25 mouse cellular contexts compared by ENCODE assay signal in genomic region chr10:4119287-4119686, GRCm38 (mm10).
DNase-seq lines count a peak whose midpoint lies in the region; ATAC-seq and TF ChIP-seq lines count a peak whose summit lies in the region.
"Had no signal": no experiment of that assay in that cellular context is flagged by ENCODE, and none has a peak within 500 bp of the region (broad histone marks: within the 10 kb centered on the region; RNA-seq: fewer than 3 reads in every experiment).

No protein-coding gene starts in this region.

- H3K9me3 ChIP-seq in forebrain, embryonic 12.5 days, result no peaks in the 10 kb centered on the region
- H3K9me3 ChIP-seq in forebrain, embryonic 15.5 days, result no peaks in the 10 kb centered on the region
- H3K9me3 ChIP-seq in stomach, postnatal 0 days (ENCODE audit: control insufficient read depth, low read length), result no peaks in the 10 kb centered on the region
- H3K9me3 ChIP-seq: embryonic facial prominence, embryonic 10.5 days; embryonic facial prominence, embryonic 13.5 days; hindbrain, embryonic 12.5 days had no signal

- 68% methylated on average over 4 of the region's 4 CpGs for WGBS in forebrain, embryonic 12.5 days
- WGBS in forebrain, embryonic 15.5 days, result 42% methylated on average over 4 of the region's 4 CpGs
- WGBS in stomach, postnatal 0 days, result 83% methylated on average over 4 of the region's 4 CpGs

- peak; percentile 67; the same call in 1 of the 2 replicates for ATAC-seq in forebrain, embryonic 12.5 days (ENCODE audit: low FRiP score)
- ATAC-seq in forebrain, embryonic 15.5 days (replicated peaks), result peak; percentile 80
- no peak for ATAC-seq in stomach, postnatal 0 days (ENCODE audit: low FRiP score, low TSS enrichment)
- ATAC-seq: CD4-positive, CD25-positive, alpha-beta regulatory T cell, adult 4 months; hindbrain, embryonic 16.5 days; intestine, embryonic 16.5 days had no signal

- no peak overlapping the region for H3K4me2 ChIP-seq in forebrain, embryonic 12.5 days
- no peak overlapping the region for H3K4me2 ChIP-seq in forebrain, embryonic 15.5 days (replicated peaks)
- H3K4me2 ChIP-seq in stomach, postnatal 0 days (replicated peaks; ENCODE audit: low read depth), result no peak overlapping the region
- H3K4me2 ChIP-seq: embryonic facial prominence, embryonic 13.5 days; heart, embryonic 11.5 days; hindbrain, embryonic 12.5 days had no signal

- H3K9ac ChIP-seq in forebrain, embryonic 12.5 days, result no peak overlapping the region
- H3K9ac ChIP-seq in forebrain, embryonic 15.5 days (replicated peaks), result no peak overlapping the region
- no peak overlapping the region for H3K9ac ChIP-seq in stomach, postnatal 0 days (ENCODE audit: low read length)
- H3K9ac ChIP-seq: embryonic facial prominence, embryonic 13.5 days; hindbrain, embryonic 12.5 days had no signal

- peak; percentile 76 for DNase-seq in brain, embryonic 14.5 days (ENCODE audit: low read depth)
- DNase-seq in stomach, postnatal 0 days (ENCODE audit: low spot score), result no peak
- DNase-seq in urinary bladder, postnatal 14 days (ENCODE audit: low spot score), result no peak
- no peak for DNase-seq in adipocyte (ENCODE audit: low spot score)
- DNase-seq: adrenal gland, adult 8-10 months; adrenal gland, postnatal 36 days; cerebellum, adult 11 months; cerebellum, adult 8-10 months; cerebellum, postnatal 10 days; cerebellum, postnatal 36 days; embryo, embryonic 11 days; gastrocnemius, adult 2 months; gastrocnemius, postnatal 14 days; heart, adult 11 months; kidney, adult 18-20 months had no signal

- H3K4me3 ChIP-seq in forebrain, embryonic 12.5 days (replicated peaks), result no peak overlapping the region
- H3K4me3 ChIP-seq in forebrain, embryonic 15.5 days, result no peak overlapping the region
- no peak overlapping the region for H3K4me3 ChIP-seq in stomach, postnatal 0 days (ENCODE audit: low read depth, low read length)
- H3K4me3 ChIP-seq: embryonic facial prominence, embryonic 10.5 days; embryonic facial prominence, embryonic 13.5 days; erythroblast, embryonic 14.5 days; gastrocnemius, adult 2 months; hindbrain, embryonic 12.5 days had no signal

- H3K27me3 ChIP-seq in forebrain, embryonic 12.5 days, result no peaks in the 10 kb centered on the region
- no peaks in the 10 kb centered on the region for H3K27me3 ChIP-seq in forebrain, embryonic 15.5 days
- no peaks in the 10 kb centered on the region for H3K27me3 ChIP-seq in stomach, postnatal 0 days (ENCODE audit: control insufficient read depth, insufficient read depth, low read length)
- H3K27me3 ChIP-seq: embryonic facial prominence, embryonic 13.5 days; hindbrain, embryonic 12.5 days had no signal

- no peaks in the 10 kb centered on the region for H3K4me1 ChIP-seq in forebrain, embryonic 12.5 days
- peaks cover 7% of the 10 kb centered on the region for H3K4me1 ChIP-seq in forebrain, embryonic 15.5 days
- H3K4me1 ChIP-seq in stomach, postnatal 0 days (replicated peaks; ENCODE audit: control insufficient read depth, insufficient read depth), result no peaks in the 10 kb centered on the region; the same call in 1 of the 2 replicates

- no peak overlapping the region for H3K27ac ChIP-seq in forebrain, embryonic 12.5 days
- no peak overlapping the region for H3K27ac ChIP-seq in forebrain, embryonic 15.5 days (replicated peaks)
- no peak overlapping the region for H3K27ac ChIP-seq in stomach, postnatal 0 days (replicated peaks)
- H3K27ac ChIP-seq: embryonic facial prominence, embryonic 10.5 days; embryonic facial prominence, embryonic 13.5 days; gastrocnemius, adult 2 months; hindbrain, embryonic 12.5 days had no signal

- H3K36me3 ChIP-seq in forebrain, embryonic 12.5 days (replicated peaks), result no peaks in the 10 kb centered on the region
- H3K36me3 ChIP-seq in forebrain, embryonic 15.5 days, result no peaks in the 10 kb centered on the region
- no peaks in the 10 kb centered on the region for H3K36me3 ChIP-seq in stomach, postnatal 0 days (ENCODE audit: control insufficient read depth, insufficient read depth, low read length)
- H3K36me3 ChIP-seq: hindbrain, embryonic 12.5 days had no signal

- no peak for TF ChIP-seq POLR2A in brain, embryonic 14.5 days (IDR thresholded peaks at IDR 0.05; ENCODE audit: borderline replicate concordance, extremely low read depth, insufficient read depth, insufficient read length, poor library complexity, severe bottlenecking)

- TF ChIP-seq EP300 in stomach, postnatal 0 days (optimal IDR thresholded peaks at IDR 0.05), result no peak

- TF ChIP-seq CTCF in brain, embryonic 14.5 days (IDR thresholded peaks at IDR 0.05; ENCODE audit: borderline replicate concordance, extremely low read depth, insufficient read depth, insufficient read length), result no peak
- peak; percentile 6; the same call in 1 of the 2 replicates for TF ChIP-seq CTCF in stomach, postnatal 0 days (IDR thresholded peaks at IDR 0.05; ENCODE audit: low read depth)
